Mouse (Mus musculus): Measurements from ENCODE around the gene Gm7137. TPM values are rescaled to one million over a fixed set of nuclear protein-coding genes. Genes with fewer than 3 reads are reported as not detected.
"Not testable (repeated sequence)": the region's sequence is repeated elsewhere in the genome, so short reads cannot be mapped to it uniquely, and the experiment has no call there.

Gene Gm7137
- not detected for total RNA-seq (2021)
- long read RNA-seq, experiment 1: 0 reads
- long read RNA-seq, experiment 2: 0 reads

GRCm38 (mm10) chr10:77787876-77788275 is at the start of gene Gm7137:
TSS of gene Gm7137 (minus strand) at chr10:77788200.
- not testable (repeated sequence) for DNase-seq

GRCm38 (mm10) chr10:77835647-77836046 is 47.6 kb upstream of the Gm7137 start, which contains the start of gene Krtap10-10:
TSS of gene Krtap10-10 (plus strand) at chr10:77835947.
- no peak for DNase-seq
- intact Hi-C loops (cut with DNase I; ENCODE audit: low total_unique reads): no loop called here

More at GRCm38 (mm10) chr10:77787876-77788275, at the start of gene Gm7137:
- intact Hi-C loops (cut with DNase I; ENCODE audit: low total_unique reads): not testable (repeated sequence)

DNA sequence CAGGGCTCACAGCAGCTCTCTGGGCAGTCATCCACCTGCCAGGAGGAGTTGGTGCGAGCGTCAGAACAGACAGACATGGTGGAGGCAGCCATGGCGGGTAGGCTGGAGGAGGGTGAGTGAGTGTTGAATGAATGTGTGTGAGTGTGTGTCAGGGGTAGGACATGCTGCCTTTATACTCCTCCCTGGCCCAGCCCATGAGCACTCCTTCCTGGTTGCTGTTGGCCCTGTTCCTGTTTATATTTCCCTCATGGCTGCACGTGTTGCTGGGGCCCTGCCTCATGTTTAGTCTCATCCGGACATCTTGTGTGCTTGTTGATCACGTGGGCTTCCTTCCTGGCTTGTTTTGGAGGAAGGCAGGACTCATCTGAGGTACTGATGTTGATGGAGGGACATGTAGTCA is 39.0 kb upstream of the Gm7137 start, which contains the start of gene Krtap10-4:
Gene Krtap10-4, minus strand, starts transcription at position 145 of the 400 bp plus-strand sequence.
- DNase-seq: no peak
- intact Hi-C loops (cut with DNase I; ENCODE audit: low total_unique reads): no loop called here

GRCm38 (mm10) chr10:77819203-77819602 is 31.2 kb upstream of the Gm7137 start:
- intact Hi-C loops (cut with DNase I; ENCODE audit: low total_unique reads): no loop called here
- no peak for DNase-seq

DNA sequence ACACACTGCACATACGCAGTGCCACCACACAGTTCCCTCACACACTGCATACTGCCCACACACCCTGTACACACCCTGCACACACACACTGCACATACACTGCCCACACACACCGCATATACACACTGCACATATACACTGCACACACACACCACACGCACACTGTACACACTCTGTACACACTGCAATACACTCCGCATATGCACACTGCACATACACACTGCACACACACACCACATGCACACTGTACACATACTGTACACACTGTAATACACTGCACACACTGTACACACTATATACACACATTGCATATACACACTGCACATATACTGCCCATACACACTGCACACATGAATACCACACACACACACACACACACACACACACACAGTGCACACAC is 30.5 kb upstream of the Gm7137 start:
- intact Hi-C loops (cut with DNase I; ENCODE audit: low total_unique reads): no loop called here
- DNase-seq: no peak

GRCm38 (mm10) chr10:77815514-77815913 is 27.5 kb upstream of the Gm7137 start:
- intact Hi-C loops (cut with DNase I; ENCODE audit: low total_unique reads): no loop called here
- DNase-seq: no peak

GRCm38 (mm10) chr10:77814382-77814781 is 26.4 kb upstream of the Gm7137 start, which contains the start of gene Gm2696:
TSS of gene Gm2696 (plus strand) at chr10:77814682.
- intact Hi-C loops (cut with DNase I; ENCODE audit: low total_unique reads): no loop called here
- no peak for DNase-seq

DNA sequence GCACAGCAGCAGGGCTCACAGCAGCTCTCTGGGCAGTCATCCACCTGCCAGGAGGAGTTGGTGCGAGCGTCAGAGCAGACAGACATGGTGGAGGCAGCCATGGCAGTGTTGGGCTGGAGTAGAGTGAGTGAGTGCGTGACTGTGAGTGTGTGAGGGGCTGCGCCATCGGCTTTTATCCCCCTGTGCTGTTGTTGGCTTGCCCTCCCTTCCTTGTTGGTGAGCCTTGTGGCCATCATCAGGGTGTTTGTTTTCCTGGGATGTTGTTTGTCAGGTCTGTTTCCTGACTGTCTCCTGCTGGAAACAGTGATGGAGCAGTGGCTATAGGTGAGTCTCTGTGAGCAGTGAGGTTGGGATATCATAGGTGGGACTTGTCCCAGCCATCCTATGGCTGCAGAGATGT is 23.7 kb upstream of the Gm7137 start, which contains the start of gene Gm9507:
Gene Gm9507, minus strand, starts transcription at position 101 of the 400 bp plus-strand sequence.
- intact Hi-C loops (cut with DNase I; ENCODE audit: low total_unique reads): no loop called here

DNA sequence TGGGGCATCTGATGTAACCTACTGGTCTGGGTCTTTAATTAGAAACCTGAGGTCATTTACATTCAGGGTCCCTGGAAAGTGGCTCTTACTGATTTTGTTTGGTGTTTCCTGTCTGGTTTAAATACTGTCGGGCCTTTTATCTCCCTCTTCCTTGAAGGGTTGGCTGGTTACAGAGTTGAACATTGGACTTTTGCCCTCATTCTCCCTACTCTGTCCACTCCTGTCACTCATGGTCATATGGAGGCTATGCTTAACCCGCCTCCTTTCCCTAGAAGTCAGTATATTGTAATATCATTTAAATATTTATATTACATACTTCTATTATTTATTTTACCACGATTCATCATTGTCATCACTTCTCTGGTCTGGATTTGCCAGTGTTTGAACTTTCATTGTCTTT is 16.1 kb upstream of the Gm7137 start:
- DNase-seq: no peak
- intact Hi-C loops (cut with DNase I; ENCODE audit: low total_unique reads): no loop called here

More for the DNA sequence above, 23.7 kb upstream of the Gm7137 start, which contains the start of gene Gm9507:
- DNase-seq: no peak

GRCm38 (mm10) chr10:77798921-77799508 is 11.0 kb upstream of the Gm7137 start, which contains the start of gene Gm19668:
TSS of gene Gm19668 (minus strand) at chr10:77799133.
- intact Hi-C loops (cut with DNase I; ENCODE audit: low total_unique reads): no loop called here
- no peak for DNase-seq

- intact Hi-C loops (cut with DNase I; ENCODE audit: low total_unique reads); DNase-seq: not testable (repeated sequence)
Observed at GRCm38 (mm10) chr10:77798164-77798920, 10.3 kb upstream of the Gm7137 start.

- DNase-seq: no peak
- intact Hi-C loops (cut with DNase I; ENCODE audit: low total_unique reads): no loop called here
Observed at GRCm38 (mm10) chr10:77797677-77798076, 9.7 kb upstream of the Gm7137 start.

DNA sequence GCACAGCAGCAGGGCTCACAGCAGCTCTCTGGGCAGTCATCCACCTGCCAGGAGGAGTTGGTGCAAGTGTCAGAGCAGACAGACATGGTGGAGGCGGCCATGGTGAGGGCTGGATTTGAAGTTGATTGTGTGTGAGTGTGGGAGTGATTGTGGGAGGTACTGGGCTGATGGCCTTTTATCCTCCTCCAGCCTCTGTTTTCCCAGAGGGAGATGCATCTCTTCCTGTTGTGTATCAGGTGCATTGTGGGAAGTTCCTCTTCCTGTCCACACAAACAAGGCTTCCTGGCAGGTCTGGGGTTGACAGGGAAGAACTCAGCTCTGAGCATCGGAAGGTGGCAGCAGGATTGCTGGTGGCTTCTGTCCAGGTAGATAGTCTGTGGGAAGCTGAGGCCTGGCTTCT is 7.0 kb upstream of the Gm7137 start, which contains the start of gene Gm9639:
Gene Gm9639, minus strand, starts transcription at position 101 of the 400 bp plus-strand sequence.
- intact Hi-C loops (cut with DNase I; ENCODE audit: low total_unique reads): no loop called here
- no peak for DNase-seq

DNA sequence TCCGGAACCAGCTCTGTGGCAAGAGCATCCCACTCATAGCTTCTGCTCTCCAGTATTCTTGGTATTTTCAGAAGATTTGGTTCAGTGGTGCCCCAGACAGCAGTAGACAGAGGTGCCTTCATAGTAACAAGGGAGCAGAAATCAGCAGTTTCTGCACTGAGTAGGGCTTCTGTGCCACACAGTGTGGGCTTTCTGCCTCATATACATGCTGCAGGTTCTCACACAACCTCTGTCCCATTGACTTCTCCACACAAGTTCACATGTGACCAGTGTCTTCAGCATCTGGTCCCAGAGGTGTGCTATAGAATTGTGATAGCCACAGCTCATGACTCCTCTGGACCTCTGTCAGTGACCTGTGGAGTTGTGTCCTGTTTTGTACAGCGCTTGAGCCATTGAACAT is 621 bp upstream of the Gm7137 start:
- intact Hi-C loops (cut with DNase I; ENCODE audit: low total_unique reads): no loop called here
- no peak for DNase-seq

- intact Hi-C loops (cut with DNase I; ENCODE audit: low total_unique reads); DNase-seq: not testable (repeated sequence)
Observed at GRCm38 (mm10) chr10:77783396-77783795, 4.6 kb downstream of the Gm7137 start.

DNA sequence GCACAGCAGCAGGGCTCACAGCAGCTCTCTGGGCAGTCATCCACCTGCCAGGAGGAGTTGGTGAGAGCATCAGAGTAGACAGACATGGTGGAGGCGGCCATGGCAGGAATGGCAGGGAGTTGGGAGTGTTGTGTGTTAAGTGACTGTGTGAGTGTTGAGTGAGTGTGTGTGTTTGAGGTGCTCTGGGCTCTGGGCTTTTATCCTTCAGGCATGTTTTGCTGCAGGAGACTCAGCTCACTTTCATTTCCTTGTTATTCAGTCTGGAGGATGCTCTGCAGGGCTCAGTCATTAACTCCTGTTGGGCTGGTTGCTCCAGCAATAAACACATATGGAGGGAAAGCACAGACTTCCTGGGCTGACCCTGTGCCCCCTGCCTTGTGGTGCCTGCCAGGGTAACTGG is 5.6 kb downstream of the Gm7137 start, which contains the start of gene Gm3250:
Gene Gm3250, minus strand, starts transcription at position 101 of the 400 bp plus-strand sequence.
- intact Hi-C loops (cut with DNase I; ENCODE audit: low total_unique reads): not testable (repeated sequence)

GRCm38 (mm10) chr10:77776844-77777243 is 11.2 kb downstream of the Gm7137 start, which contains the start of gene Gm7138:
TSS of gene Gm7138 (minus strand) at chr10:77776944.
- intact Hi-C loops (cut with DNase I; ENCODE audit: low total_unique reads); DNase-seq: not testable (repeated sequence)

More for the DNA sequence above, 5.6 kb downstream of the Gm7137 start, which contains the start of gene Gm3250:
- DNase-seq: not testable (repeated sequence)

GRCm38 (mm10) chr10:77772142-77772541 is 15.9 kb downstream of the Gm7137 start:
- intact Hi-C loops (cut with DNase I; ENCODE audit: low total_unique reads); DNase-seq: not testable (repeated sequence)

- intact Hi-C loops (cut with DNase I; ENCODE audit: low total_unique reads): not testable (repeated sequence)
Observed at GRCm38 (mm10) chr10:77771225-77771624, 16.8 kb downstream of the Gm7137 start, which contains the start of gene Gm3238. TSS of gene Gm3238 (minus strand) at chr10:77771325.

DNA sequence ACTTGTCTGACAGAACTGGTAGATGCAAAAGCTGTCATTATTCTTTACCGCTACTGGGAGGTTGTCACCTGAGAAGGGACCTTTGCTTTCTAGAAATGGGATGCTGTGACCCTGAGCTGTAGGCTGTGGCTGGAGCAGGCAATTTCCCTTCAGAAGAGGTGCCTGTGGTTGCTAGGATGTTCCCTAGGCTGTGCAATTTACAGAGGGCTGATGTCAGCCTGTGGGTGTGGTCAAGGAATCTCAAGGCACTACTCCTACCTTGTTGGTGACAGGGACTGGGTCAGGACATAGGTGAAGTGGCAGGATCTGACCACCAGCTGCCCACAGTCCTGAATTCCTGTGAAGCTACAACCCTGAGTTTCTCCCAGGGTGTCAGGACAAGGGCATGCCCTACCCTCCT is 18.3 kb downstream of the Gm7137 start:
- no peak for DNase-seq
- intact Hi-C loops (cut with DNase I; ENCODE audit: low total_unique reads): no loop called here

More at GRCm38 (mm10) chr10:77771225-77771624, 16.8 kb downstream of the Gm7137 start, which contains the start of gene Gm3238:
- not testable (repeated sequence) for DNase-seq

Measured in gastrocnemius, postnatal 14 days (tissue).